ENCODE assay signal across 16 mouse cellular contexts in the genomic region with DNA sequence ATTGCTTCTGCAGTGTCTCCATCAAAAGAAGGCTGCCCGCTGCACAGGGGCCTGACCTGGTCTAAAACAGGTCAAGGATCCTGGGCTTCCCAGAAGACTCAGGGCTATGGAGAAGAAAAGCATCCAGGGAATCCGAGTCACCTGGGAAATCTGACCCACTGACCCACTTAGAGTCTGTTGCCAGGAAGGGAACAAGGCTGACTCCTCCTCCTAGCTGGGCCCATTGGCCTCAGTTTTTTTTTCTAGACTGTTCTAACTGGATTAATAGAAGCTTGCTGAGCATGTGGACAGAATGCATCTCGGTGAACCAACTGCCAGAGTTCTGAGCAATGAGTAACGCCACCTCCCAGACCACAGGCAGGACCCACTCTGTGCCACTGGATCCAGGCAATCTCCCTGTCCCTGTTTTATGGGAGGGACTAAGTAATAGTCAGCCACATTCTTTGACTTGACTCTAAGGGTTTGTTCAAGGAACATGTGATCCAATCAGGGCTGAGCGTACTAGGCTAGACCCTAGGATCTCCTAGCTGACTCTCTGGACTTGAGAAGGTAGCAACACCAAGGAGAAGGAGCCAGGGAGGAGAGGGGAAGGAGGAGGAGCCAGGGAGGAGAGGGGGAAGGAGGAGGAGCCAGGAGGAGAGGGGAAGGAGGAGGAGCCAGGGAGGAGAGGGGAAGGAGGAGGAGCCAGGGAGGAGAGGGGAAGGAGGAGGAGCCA. TPM values are rescaled to one million over a fixed set of nuclear protein-coding genes. Genes with fewer than 3 reads are reported as not detected.
A peak's percentile ranks its signal among the peaks of the same experiment; 100 is the strongest.
DNase-seq lines count a peak whose midpoint lies in the region; ATAC-seq and TF ChIP-seq lines count a peak whose summit lies in the region.
"Had no signal": no experiment of that assay in that cellular context is flagged by ENCODE, and none has a peak within 500 bp of the region (broad histone marks: within the 10 kb centered on the region; RNA-seq: fewer than 3 reads in every experiment).

No protein-coding gene starts in this region.

- H3K27ac ChIP-seq in intestine, embryonic 16.5 days (ENCODE audit: low read length), result 0 out of 2 replicates have a peak overlapping the region, but pooled peaks have one; percentile 38
- H3K27ac ChIP-seq in intestine, postnatal 0 days (ENCODE audit: low read depth, low read length), result no peak overlapping the region
- H3K27ac ChIP-seq in lung, postnatal 0 days (ENCODE audit: low read length), result no peak overlapping the region
- H3K27ac ChIP-seq in liver, embryonic 14.5 days, result no peak overlapping the region
- no peak overlapping the region for H3K27ac ChIP-seq in neural tube, embryonic 15.5 days (replicated peaks)
- H3K27ac ChIP-seq: gastrocnemius, adult 2 months; hindbrain, postnatal 0 days had no signal

- peak; percentile 12; the same call in 1 of the 2 replicates for ATAC-seq in intestine, embryonic 16.5 days
- no peak for ATAC-seq in intestine, postnatal 0 days
- ATAC-seq in lung, postnatal 0 days, result 0 out of 2 replicates have a peak, but pooled peaks have one; percentile 25
- ATAC-seq in liver, embryonic 14.5 days (ENCODE audit: insufficient read depth), result peak; percentile 12; the same call in 1 of the 2 replicates
- no peak for ATAC-seq in neural tube, embryonic 15.5 days (ENCODE audit: low FRiP score)
- ATAC-seq: forebrain, embryonic 16.5 days; hindbrain, postnatal 0 days had no signal

- H3K4me1 ChIP-seq in intestine, embryonic 16.5 days (ENCODE audit: control insufficient read depth, insufficient read depth, low read length), result peaks cover 26% of the 10 kb centered on the region
- no peaks in the 10 kb centered on the region; the same call in 1 of the 2 replicates for H3K4me1 ChIP-seq in intestine, postnatal 0 days (replicated peaks; ENCODE audit: control insufficient read depth, insufficient read depth, low read length)
- H3K4me1 ChIP-seq in lung, postnatal 0 days (ENCODE audit: insufficient read depth, low read depth, low read length), result no peaks in the 10 kb centered on the region
- H3K4me1 ChIP-seq in liver, embryonic 14.5 days (replicated peaks; ENCODE audit: control insufficient read depth in 2 of 2, insufficient read depth in 2 of 2, low read length in 1 of 2), result peaks cover 0 to 14% of the 10 kb centered on the region in 2 experiments; a peak in 2 of 4 replicates
- H3K4me1 ChIP-seq in neural tube, embryonic 15.5 days, result peaks cover 9% of the 10 kb centered on the region; the same call in 1 of the 2 replicates

- H3K4me3 ChIP-seq in intestine, embryonic 16.5 days (ENCODE audit: low read length), result no peak overlapping the region
- no peak overlapping the region for H3K4me3 ChIP-seq in intestine, postnatal 0 days (ENCODE audit: low read depth, low read length)
- no peak overlapping the region for H3K4me3 ChIP-seq in lung, postnatal 0 days (ENCODE audit: low read depth, low read length)
- H3K4me3 ChIP-seq in liver, embryonic 14.5 days (ENCODE audit: insufficient read depth in 1 of 2, low read depth in 2 of 2, low read length in 2 of 2), result no peak overlapping the region
- no peak overlapping the region for H3K4me3 ChIP-seq in neural tube, embryonic 15.5 days (replicated peaks)
- H3K4me3 ChIP-seq: erythroblast, embryonic 14.5 days; gastrocnemius, adult 2 months had no signal

- no peak for TF ChIP-seq CTCF in intestine, postnatal 0 days (IDR thresholded peaks at IDR 0.05; ENCODE audit: low read depth)
- no peak for TF ChIP-seq CTCF in lung, postnatal 0 days (IDR thresholded peaks at IDR 0.05)
- TF ChIP-seq CTCF in liver, embryonic 14.5 days (IDR thresholded peaks at IDR 0.05; ENCODE audit: low read depth), result no peak

- H3K4me2 ChIP-seq in intestine, embryonic 16.5 days (ENCODE audit: low read depth, low read length), result no peak overlapping the region
- H3K4me2 ChIP-seq in intestine, postnatal 0 days (replicated peaks; ENCODE audit: low read depth), result no peak overlapping the region
- H3K4me2 ChIP-seq in lung, postnatal 0 days (replicated peaks; ENCODE audit: low read depth, low read length), result no peak overlapping the region
- H3K4me2 ChIP-seq in liver, embryonic 14.5 days (ENCODE audit: low read depth), result no peak overlapping the region
- no peak overlapping the region for H3K4me2 ChIP-seq in neural tube, embryonic 15.5 days

- 77% methylated on average over 5 of the region's 5 CpGs for WGBS in intestine, embryonic 16.5 days
- WGBS in intestine, postnatal 0 days, result 75% methylated on average over 5 of the region's 5 CpGs
- WGBS in lung, postnatal 0 days, result 60% methylated on average over 5 of the region's 5 CpGs
- WGBS in liver, embryonic 14.5 days (ENCODE audit: insufficient replicate concordance), result 50% methylated on average over 5 of the region's 5 CpGs
- WGBS in neural tube, embryonic 15.5 days, result 81% methylated on average over 5 of the region's 5 CpGs

- no peak overlapping the region for H3K9ac ChIP-seq in intestine, embryonic 16.5 days (ENCODE audit: low read depth, low read length)
- no peak overlapping the region for H3K9ac ChIP-seq in intestine, postnatal 0 days (ENCODE audit: low read depth, low read length)
- no peak overlapping the region for H3K9ac ChIP-seq in lung, postnatal 0 days (replicated peaks; ENCODE audit: low read depth)
- H3K9ac ChIP-seq in liver, embryonic 14.5 days (replicated peaks), result no peak overlapping the region
- H3K9ac ChIP-seq in neural tube, embryonic 15.5 days (replicated peaks), result no peak overlapping the region

- no peak for DNase-seq in lung, postnatal 0 days (ENCODE audit: low spot score)
- DNase-seq in lung, postnatal 10 days, result no peak
- DNase-seq in liver, embryonic 14.5 days (ENCODE audit: low read depth in 3 of 3, low spot score in 3 of 3), result no peak
- no peak for DNase-seq in layer of hippocampus, adult 11-12 months (ENCODE audit: low spot score)
- DNase-seq in right cerebral cortex, adult 18-20 months, result no peak
- DNase-seq: cerebellum, adult 9-11 months; gastrocnemius, adult 2 months; heart, postnatal 10 days; thymus, postnatal 14 days had no signal

- no peaks in the 10 kb centered on the region for H3K36me3 ChIP-seq in intestine, embryonic 16.5 days (ENCODE audit: control insufficient read depth, insufficient read depth, low read length)
- no peaks in the 10 kb centered on the region for H3K36me3 ChIP-seq in intestine, postnatal 0 days (ENCODE audit: control insufficient read depth, insufficient read depth)
- H3K36me3 ChIP-seq in lung, postnatal 0 days (ENCODE audit: insufficient read depth, low read length), result no peaks in the 10 kb centered on the region
- H3K36me3 ChIP-seq in liver, embryonic 14.5 days (replicated peaks; ENCODE audit: control insufficient read depth, insufficient read depth, low read depth), result no peaks in the 10 kb centered on the region
- H3K36me3 ChIP-seq in neural tube, embryonic 15.5 days, result no peaks in the 10 kb centered on the region

- TF ChIP-seq EP300 in lung, postnatal 0 days (IDR thresholded peaks at IDR 0.05), result no peak
- no peak for TF ChIP-seq EP300 in liver, embryonic 14.5 days (IDR thresholded peaks at IDR 0.05; ENCODE audit: low read depth)

- H3K27me3 ChIP-seq in intestine, embryonic 16.5 days (replicated peaks; ENCODE audit: control insufficient read depth, insufficient read depth, low read length), result no peaks in the 10 kb centered on the region
- no peaks in the 10 kb centered on the region for H3K27me3 ChIP-seq in intestine, postnatal 0 days (replicated peaks; ENCODE audit: control insufficient read depth, insufficient read depth, low read length)
- H3K27me3 ChIP-seq in lung, postnatal 0 days (replicated peaks; ENCODE audit: insufficient read depth, low read length), result no peaks in the 10 kb centered on the region
- no peaks in the 10 kb centered on the region for H3K27me3 ChIP-seq in liver, embryonic 14.5 days (ENCODE audit: control insufficient read depth, insufficient read depth, low read length)
- H3K27me3 ChIP-seq in neural tube, embryonic 15.5 days (replicated peaks), result no peaks in the 10 kb centered on the region

- no peaks in the 10 kb centered on the region for H3K9me3 ChIP-seq in intestine, embryonic 16.5 days (ENCODE audit: control insufficient read depth, low read length)
- no peaks in the 10 kb centered on the region for H3K9me3 ChIP-seq in intestine, postnatal 0 days (ENCODE audit: control insufficient read depth)
- no peaks in the 10 kb centered on the region for H3K9me3 ChIP-seq in lung, postnatal 0 days (ENCODE audit: low read length)
- no peaks in the 10 kb centered on the region for H3K9me3 ChIP-seq in liver, embryonic 14.5 days (ENCODE audit: control insufficient read depth, low read length)
- no peaks in the 10 kb centered on the region for H3K9me3 ChIP-seq in neural tube, embryonic 15.5 days (replicated peaks)

RNA-seq across cellular contexts. Expression of gene Fhad1, which starts 21.4 kb away (rescaled TPM):
- polyA plus RNA-seq in intestine, embryonic 16.5 days (2015; fragmentation: Nextera tagmentation; extraction: Ambion mirVana), result 1.4 and 2.3 TPM in 2 replicates
- 1.2 and 1.4 TPM in 2 replicates for polyA plus RNA-seq in intestine, postnatal 0 days (2015; fragmentation: Nextera tagmentation; extraction: Ambion mirVana)
- 6.5 and 8.3 TPM in 2 replicates for polyA plus RNA-seq in lung, postnatal 0 days (2015; fragmentation: Nextera tagmentation; extraction: Ambion mirVana)
- polyA plus RNA-seq in liver, embryonic 14.5 days (2012; rRNA removed), result 0.03 and 0.23 TPM in 2 replicates
- 0.11 TPM in 1 of 2 replicates, not detected in the other for polyA plus RNA-seq in liver, embryonic 14.5 days (2014; fragmentation: Nextera tagmentation; extraction: Ambion mirVana)
- 4.5 and 4.8 TPM in 2 replicates for polyA plus RNA-seq in neural tube, embryonic 15.5 days (2015; fragmentation: Nextera tagmentation; extraction: Ambion mirVana)
- polyA plus RNA-seq: erythroblast, embryonic 14.5 days; liver, embryonic 16.5 days had no signal

Comparison
In these comparisons a context has a peak if more than half of its experiments do, and no peak if none do; other contexts are left out.
1. ATAC-seq: peak in intestine, embryonic 16.5 days (single experiment), lung, postnatal 0 days (single experiment) and liver, embryonic 14.5 days (single experiment); none in intestine, postnatal 0 days (single experiment) and neural tube, embryonic 15.5 days (single experiment).